Mouse (Mus musculus) neural tube, embryonic 10.5 days (tissue): Measurements from ENCODE around the gene Tapbp.

Source experiments
- DNase-seq: peaks from one replicate; pipeline ENCODE4 v3.0.0-alpha.2; 2017; ENCODE audit warnings: low spot score; ENCODE audit errors: extremely low spot score

Tapbp gene

DNA sequence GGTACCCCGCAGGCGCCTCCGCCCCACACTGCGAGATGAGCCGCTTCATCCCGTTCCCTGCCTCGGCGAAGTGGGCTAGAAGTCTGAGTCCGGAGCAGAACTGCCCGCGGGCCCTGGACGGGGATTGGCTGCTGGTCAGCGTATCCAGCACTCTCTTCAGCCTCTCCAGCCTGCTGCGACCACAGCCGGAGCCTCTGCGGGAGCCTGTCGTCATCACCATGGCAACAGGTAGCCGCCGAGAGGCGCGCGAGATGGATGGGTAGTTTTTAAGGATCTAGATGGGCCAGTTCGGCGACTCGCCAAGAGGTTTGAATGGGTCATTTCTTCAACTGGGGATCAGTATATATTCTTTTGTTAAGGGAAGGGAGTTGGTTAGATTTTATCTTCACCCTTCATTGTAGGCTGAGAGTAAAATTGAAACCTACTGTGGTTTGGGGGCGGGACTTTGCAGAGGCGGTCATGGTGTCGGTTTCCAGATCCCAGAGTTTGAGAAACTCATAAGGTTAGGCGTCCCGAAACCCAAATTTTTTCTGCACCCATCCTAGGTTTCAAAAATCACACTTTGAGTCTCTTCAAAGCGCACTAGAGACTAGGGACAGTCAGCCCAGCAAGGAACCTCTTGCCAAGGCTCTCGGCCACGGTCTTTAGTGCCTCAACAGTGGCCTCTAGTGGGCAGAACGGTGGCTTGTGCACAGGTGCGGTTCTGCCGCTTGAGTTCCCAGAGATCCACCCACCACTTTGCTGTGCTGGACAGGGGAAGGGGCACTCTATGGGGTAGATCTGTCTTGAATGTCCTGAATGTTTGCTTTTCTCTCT is 4.8 kb downstream of the Tapbp start:
- peak; percentile 85 for DNase-seq

DNA sequence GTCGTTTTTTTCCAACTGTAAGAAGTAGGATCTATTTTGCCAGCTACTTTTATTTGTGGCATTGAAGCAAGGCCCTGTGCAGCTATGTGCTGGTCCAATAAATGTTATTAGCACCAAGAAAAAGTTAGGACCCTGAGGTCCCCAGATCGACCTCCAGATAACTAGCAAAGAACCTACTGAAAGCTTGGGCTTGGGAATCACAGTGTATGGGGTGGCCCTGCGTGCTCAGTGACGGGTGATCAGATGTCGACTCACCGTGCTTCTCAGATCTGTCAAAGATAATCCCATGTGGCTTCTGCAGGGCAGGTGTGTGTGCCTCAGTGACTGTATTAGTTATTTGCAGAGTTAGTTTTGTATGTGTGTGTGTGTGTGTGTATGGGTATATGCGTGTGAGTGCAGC is 5.7 kb downstream of the Tapbp start:
- DNase-seq: no peak

- no peak for DNase-seq
Observed at GRCm38 (mm10) chr17:33924577-33925283, 9.0 kb downstream of the Tapbp start.

- no peak for DNase-seq
Observed at GRCm38 (mm10) chr17:33925406-33926116, 9.9 kb downstream of the Tapbp start.

DNA sequence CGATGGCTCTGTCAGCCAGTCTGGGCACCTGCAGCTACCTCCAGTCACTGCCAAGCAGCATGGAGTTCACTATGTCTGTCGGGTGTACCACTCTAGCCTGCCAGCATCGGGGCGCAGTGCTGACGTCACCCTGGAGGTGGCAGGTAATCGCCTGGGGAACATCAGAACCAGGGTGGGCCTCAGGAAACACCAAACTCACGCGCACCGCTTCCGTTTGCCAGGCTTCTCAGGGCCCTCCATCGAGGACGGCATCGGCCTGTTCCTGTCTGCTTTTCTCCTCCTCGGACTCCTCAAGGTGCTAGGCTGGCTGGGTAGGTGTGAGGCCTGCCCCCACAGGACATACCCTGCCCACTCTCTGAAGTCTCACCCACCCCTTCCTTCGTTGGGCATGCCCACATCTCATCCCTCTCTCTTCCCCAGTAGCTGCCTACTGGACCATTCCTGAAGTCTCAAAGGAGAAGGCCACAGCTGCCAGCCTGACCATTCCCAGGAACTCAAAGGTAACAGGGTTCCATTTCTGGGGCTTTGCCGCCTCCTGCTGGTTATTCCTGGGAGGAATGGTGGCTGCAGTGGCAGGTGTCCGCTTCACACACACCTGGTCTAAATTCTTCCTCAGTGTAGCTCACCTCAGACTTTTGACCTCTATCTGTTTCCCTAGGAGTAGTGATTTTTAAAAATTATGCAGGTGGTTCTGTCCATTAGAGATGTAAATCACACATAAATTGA is 10.7 kb downstream of the Tapbp start:
- DNase-seq: no peak

- no peak for DNase-seq
Observed at GRCm38 (mm10) chr17:33928251-33928947, 12.7 kb downstream of the Tapbp start.

- peak; percentile 98 for DNase-seq
Observed at GRCm38 (mm10) chr17:33929371-33930279, 13.9 kb downstream of the Tapbp start, which contains the start of gene Rgl2. Rgl2 (plus strand) TSS chr17:33929543.

DNA sequence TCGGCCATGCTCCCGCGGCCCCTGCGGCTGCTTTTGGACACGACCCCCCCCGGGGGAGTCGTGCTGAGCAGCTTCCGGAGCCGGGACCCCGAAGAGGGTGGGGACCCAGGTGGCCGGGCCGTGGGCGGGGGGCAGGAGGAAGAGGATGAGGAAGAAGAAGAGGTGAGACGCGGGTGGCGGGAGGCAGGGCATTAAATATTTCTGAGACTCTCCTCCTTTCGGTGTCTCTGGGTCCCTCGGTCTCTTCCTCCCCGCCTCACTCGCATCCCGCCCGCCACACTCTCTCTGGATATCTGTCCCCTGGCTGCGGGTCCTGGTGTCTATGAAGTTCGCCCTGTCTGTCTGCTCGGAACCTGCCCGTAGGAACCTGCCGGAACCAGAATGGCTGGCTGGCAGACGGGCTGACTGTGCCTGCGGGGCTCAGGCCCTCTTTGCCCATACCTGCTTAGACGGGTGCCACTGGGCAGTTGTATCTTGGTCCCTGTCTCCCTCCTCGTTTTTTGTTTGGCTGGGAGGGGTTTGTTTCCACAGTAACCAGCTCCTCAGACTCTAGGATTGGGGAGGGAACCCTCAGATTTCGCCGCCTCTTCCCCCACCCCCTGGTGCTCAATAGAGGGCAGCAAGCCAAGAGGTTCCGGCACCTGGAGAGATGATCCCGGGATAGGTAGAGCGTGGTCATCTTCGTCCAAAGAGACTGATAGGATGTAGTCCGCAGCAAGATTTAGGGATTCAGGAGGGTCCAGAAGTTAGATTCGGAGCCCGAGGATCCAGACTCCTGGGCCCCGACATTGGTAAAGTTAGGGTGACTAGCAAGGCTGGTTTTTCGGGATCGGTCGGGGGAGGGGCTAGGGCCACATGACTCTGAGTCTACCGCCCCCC is 14.8 kb downstream of the Tapbp start:
- peak; percentile 54 for DNase-seq

DNA sequence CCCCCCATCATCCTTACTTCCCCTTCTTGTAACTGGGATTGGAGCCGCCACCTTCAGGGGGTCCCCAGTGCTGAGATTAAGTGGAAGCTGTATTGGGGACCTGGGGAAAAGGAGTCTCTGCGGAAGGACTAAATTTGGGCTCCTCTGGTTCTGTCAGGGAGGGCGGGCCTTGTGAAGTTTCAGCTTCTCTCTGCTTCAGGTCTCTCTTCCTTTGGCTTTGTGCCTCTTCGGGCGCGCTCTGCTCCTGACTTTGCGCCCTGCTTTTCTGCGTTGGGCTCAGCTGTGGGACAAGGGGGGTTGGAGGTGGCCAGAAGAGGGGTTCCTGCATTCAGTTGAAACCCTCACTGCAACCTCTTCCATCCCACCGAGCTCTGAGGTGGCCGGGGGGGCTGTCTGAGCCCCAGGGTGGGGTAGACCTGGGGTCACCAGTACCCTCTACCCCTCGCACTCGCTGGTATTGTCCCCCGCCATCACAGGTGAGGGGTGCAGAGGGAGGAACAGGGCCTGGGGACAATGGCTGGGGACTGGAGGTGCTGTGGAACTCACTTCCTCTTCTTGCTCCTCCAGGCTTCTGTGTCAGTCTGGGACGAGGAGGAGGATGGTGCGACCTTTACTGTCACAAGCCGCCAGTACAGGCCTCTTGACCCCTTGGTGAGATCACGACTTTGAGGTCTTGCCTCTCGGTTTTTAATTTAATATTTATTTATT is 15.6 kb downstream of the Tapbp start:
- no peak for DNase-seq

DNA sequence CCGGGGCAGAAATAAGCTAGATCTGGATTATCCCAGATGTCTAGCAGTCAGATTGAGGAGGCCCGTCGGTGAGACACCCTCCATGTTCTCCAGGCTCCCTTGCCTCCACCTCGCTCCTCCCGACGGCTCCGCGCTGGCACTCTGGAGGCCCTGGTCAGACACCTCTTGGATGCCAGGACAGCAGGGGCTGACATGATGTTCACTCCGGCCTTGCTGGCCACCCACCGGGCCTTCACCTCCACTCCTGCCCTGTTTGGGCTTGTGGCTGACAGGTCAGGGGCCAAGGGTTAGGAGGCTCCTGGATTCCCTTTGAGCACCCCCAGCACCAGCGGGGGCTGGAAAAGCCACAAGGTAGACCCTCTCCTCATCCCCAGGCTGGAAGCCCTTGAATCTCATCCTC is 16.2 kb downstream of the Tapbp start:
- DNase-seq: no peak

GRCm38 (mm10) chr17:33932448-33932847 is 16.7 kb downstream of the Tapbp start:
- DNase-seq: no peak

GRCm38 (mm10) chr17:33932970-33933369 is 17.3 kb downstream of the Tapbp start:
- no peak for DNase-seq

- DNase-seq: no peak
Observed at GRCm38 (mm10) chr17:33935422-33936055, 19.8 kb downstream of the Tapbp start.

GRCm38 (mm10) chr17:33936993-33937392 is 21.3 kb downstream of the Tapbp start:
- no peak for DNase-seq

GRCm38 (mm10) chr17:33938783-33939182 is 23.1 kb downstream of the Tapbp start:
- DNase-seq: no peak

- peak; percentile 84 for DNase-seq
Observed at GRCm38 (mm10) chr17:33940206-33940805, 24.6 kb downstream of the Tapbp start, which contains the start of the genes Pfdn6 and Wdr46. Pfdn6 (minus strand) TSS chr17:33940343. Wdr46 (plus strand) TSS chr17:33940660.

GRCm38 (mm10) chr17:33940981-33941380 is 25.3 kb downstream of the Tapbp start:
- no peak for DNase-seq
